Mouse (Mus musculus) embryo, embryonic 10.5 days (tissue): ENCODE measurements around the gene Rcan2.
A peak's percentile ranks its signal among the peaks of the same experiment; 100 is the strongest.

Source experiments
- DNase-seq: peaks from one replicate; pipeline ENCODE4 v3.0.0-alpha.2; 2015; ENCODE audit warnings: low spot score

Gene Rcan2

DNA sequence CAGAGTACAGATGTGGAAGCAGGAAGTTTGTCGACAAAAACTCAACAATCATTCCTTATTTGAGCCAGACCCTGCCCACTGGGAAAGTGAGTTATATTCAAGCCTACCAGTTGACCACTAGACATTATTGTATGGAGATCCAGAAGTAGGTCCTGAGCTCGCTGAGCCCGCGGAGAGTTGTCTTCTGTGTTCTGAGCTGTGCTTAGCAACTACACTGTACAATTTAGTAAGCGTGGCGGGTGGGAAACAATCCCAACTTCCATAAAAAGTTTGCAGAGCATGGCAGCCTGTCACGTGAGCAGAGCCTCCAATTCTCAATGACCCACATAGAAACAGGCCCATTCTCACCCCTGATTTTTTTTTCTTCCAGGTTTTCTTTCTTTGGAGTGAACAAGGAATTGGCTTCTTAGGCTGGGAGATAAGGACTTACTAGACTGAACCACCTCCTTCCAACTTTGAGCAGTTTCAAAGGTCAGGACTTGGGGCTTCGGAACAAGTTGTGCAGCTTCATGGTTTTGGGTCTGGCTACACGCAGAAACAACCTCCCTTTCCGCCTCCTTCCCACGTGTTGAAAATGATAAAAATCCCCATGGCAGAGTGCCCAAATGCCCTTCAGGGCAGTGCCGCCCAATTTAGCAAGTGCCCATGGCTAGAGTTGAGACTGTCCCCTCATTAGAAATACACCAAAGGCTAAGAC is 276.1 kb downstream of the Rcan2 start:
- DNase-seq, result no peak

DNA sequence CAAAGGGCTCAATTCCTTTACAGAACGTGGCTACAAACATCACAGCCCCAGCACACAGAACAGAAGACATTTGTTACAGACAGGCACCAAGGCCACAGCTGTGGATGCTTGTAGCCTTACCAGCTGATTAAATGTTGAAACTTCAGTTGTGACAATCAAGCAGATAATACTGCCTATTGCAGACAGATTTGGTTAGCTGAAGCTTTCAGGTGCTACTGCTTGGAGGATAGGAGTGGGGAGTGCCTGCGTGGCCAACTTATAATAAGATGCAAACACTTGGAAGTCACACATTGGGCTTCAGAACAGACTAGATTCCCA is 276.7 kb downstream of the Rcan2 start:
- DNase-seq, result no peak

DNA sequence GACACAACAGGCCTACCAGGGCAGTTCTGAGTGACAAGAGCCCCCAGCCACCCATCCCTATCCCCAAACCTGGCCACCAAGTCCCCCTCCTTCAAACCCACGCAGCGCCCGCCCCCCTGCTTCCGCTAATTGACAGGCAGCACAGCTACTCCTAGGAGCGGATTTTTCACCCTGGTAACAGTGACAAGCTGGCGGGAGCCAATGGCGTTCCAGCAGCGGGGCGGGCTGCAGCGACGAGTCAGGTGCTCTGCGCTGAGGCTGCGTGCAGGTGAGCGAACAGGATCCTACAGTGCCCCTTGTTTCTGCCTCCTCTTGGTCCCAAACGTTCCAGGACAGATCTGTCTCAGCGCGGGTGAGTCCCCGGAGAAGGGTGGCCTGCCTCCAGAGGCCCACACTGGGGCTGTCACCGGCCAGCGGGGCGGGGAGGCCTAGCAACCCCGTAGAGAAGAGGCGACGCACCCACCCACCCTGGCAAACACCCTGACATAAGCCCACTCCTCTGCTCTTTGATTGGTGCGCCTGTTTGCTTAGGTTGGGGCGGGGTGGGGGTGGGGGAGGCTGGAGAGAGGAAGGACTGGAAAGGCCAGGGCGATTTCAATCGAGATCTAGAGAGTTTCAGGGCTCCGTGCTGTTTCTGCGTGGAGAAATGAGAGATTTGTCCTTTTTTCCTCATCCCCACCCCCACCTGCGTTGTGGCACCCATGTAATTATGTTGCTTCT is 277.6 kb downstream of the Rcan2 start, which contains the start of gene Enpp5:
TSS of gene Enpp5 (plus strand) at position 183 of the 720 bp plus-strand sequence.
- peak; percentile 82 for DNase-seq

GRCm38 (mm10) chr17:44083156-44083555 is 282.0 kb downstream of the Rcan2 start:
- DNase-seq, result no peak

- no peak for DNase-seq
Observed at GRCm38 (mm10) chr17:44088226-44088625, 287.1 kb downstream of the Rcan2 start.
